Mouse (Mus musculus) ES-E14 (cell line): ENCODE results near the gene Ppp1r9b.

Source experiments
- CHD2 ChIP-seq: IDR thresholded peaks from 2 replicates; pipeline ENCODE4 v1.6.1; 2014; ENCODE audit warnings: mild to moderate bottlenecking, low read depth, low read length, inconsistent platforms
- HCFC1 ChIP-seq: IDR thresholded peaks from 2 replicates; pipeline ENCODE4 v1.6.1; 2012; ENCODE audit warnings: low read length, inconsistent platforms, borderline replicate concordance; ENCODE audit not compliant: insufficient read depth
- ZC3H11A ChIP-seq: IDR thresholded peaks from 2 replicates; pipeline ENCODE4 v1.6.1; 2012; ENCODE audit warnings: low read depth, mild to moderate bottlenecking, inconsistent platforms, low read length, borderline replicate concordance
- ZNF384 ChIP-seq: IDR thresholded peaks from 2 replicates; pipeline ENCODE4 v1.6.1; 2012; ENCODE audit warnings: low read depth, low read length, inconsistent platforms

DNA sequence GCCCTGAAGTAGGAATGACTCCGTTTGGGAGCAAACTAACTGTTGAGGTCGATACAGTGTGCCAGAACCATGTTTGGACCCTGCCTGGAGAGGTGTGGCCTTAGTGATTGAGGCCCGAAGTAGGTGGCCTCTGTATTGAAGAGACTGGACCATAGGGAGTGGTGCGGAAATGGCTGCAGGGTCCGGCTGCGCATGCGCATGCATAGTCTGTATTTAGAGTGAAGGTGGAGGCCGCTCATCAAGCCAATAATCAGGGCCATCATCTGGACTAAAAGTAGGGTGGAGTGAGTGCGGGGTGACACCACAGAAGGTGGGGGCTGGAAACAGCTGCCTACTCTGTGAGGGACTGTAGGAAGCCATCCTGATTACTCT is 33.2 kb upstream of the Ppp1r9b start:
- TF ChIP-seq ZNF384 (no peak), HCFC1 (no peak), ZC3H11A (no peak), CHD2 (no peak)
